Mouse (Mus musculus): Measurements from ENCODE around the gene Lactbl1.

The Lactbl1 gene

GRCm38 (mm10) chr4:136688113-136688512 is 65.7 kb downstream of the Lactbl1 start:
- DNase-seq: no peak
